Mouse (Mus musculus): ENCODE measurements at regions not wholly inside any gene's neighbourhood (a gene's known extent, or its start where the extent isn't known, plus 50 kb on each side); places are given as distances from the start of the nearest gene placed in this dataset.

DNA sequence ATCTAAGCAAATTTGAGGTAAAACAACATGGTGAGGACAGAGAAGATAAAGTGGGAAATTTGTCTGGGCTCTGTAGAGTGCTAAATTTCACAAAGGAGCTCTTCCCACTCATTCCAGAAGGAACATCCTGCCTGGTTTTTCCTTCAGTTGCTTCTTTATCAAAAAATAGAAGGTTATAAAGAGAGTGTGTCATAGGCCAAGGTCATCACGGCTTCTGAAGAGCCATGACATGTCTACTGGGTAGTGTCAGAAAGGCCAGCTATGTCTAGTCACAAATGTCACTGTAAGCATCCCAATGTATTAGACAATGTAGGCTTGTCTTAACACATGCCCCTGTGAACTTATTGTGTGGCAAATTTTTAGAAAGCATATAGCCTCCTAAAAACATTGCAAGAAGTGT lies 132.5 kb upstream of the Zeb2 start:
- in situ Hi-C loops (cut with MboI, MseI), result no loop called here

DNA sequence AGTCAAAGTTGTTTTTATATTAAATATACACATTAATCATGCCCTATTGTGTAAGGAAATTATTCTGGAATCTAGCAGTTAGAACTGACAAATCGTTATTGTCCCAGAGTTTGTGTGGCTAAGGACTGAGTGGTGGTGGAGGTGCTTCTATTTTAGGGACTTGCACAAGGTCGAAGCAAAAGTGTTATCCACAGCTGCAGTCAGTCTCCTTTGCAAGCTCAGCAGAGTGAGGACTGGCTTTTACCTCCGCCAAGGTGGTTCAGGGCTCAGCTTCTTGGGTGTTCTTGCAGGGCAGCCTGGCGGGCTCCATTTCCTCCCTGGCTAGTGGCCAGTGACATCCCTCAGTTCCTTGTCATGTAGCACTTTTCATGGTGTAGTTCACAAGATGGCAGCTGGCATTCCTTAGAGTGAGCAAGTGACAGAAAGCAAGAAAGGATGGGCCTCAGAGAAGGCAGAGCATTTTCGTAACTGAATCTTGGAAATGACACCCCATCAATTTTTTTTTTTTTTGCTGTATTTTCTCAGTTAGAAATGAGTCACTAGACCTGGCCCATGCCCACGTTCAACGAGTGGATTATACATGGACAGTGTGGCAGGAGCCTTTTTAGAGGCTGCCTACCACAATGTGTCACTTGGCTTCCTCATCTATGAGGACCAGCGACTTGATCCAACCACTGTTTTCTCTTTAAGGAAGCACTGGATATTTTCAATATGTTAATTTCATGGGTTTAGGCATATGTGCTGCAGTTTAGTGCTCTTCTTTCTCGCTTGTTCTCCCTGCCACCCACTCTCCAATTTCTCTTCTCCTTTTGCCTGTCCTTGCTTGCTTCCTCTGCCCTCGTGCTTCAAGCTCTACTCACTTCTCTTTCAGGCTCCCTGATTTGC lies 129.1 kb upstream of the Zeb2 start:
- in situ Hi-C loops (cut with MboI, MseI), result no loop called here

DNA sequence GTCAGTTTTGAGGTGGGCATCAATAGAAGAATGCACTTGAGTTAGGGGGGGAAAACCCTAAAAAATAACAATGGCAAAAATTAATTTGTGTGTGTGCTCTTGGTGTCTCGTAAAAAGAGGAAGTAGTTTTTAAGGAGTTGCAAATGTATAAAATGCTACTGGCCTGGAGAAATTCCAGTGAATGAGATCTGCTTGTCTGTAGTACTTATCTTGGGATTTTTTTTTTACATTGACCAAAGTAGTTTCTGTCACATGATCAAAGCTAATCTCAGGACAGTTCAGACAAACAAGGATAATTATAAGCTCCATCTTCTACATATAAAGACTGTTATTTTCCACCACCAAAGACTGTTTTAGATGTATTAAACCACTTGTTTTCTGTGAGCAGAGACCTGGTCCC lies 128.3 kb upstream of the Zeb2 start:
- in situ Hi-C loops (cut with MboI, MseI), result no loop called here

DNA sequence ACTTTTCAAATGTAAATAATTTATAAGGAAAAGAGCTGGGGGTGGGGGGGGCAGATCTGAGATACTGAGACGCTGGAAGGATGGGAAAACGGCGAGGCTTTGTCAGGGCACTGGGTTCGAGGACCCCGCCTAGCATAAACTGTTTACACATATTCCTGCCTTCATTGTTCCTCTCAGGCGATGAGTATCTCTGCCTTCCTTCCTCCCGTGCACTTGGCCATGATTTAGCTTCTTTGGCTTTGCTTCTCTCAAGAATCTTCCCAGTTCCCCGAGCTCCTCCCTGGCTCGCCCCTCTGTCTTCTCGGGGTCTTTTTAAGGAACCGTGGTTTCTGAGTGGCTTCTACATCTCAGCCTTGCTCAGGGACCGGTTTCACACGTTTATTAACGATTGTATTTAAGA lies 127.3 kb upstream of the Zeb2 start:
- in situ Hi-C loops (cut with MboI, MseI), result no loop called here

DNA sequence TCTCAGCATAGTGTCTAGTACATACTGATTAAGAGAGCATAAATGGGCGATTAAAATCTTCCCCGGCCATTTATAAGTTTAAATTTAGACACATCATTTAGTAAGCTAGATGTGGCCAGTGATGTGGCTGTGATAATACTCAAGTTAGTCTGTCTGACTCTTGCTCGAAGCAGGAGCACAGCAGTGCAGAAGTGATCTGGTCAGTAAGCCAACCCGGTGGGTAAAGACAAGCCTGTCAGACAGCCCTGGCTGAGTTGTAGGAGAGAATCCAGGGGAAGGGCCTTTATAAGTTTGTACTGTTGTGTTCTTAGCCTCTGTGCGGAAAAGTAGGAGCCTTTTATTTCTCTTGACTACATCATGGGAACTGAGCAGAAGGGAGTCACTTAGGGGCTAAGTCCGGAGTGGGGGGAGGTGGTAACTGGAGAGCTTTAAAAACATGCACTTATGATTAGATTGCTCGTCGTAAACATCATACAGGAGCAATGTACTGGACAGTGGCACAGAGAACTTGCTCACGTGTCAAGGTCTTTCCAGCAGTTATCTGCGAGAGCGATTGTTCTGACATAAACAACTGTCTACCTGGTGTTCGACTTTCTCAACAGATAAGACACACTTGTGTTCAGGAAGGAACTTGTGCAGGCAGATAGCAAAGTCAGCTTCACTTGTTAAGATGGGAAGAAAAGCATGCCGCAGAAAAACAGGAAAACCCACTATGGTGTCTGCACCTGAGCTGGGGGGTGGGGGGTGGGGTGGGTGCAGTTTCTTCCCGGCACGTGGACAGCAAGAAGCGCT lies 122.5 kb upstream of the Zeb2 start:
- in situ Hi-C loops (cut with MboI, MseI), result no loop called here

DNA sequence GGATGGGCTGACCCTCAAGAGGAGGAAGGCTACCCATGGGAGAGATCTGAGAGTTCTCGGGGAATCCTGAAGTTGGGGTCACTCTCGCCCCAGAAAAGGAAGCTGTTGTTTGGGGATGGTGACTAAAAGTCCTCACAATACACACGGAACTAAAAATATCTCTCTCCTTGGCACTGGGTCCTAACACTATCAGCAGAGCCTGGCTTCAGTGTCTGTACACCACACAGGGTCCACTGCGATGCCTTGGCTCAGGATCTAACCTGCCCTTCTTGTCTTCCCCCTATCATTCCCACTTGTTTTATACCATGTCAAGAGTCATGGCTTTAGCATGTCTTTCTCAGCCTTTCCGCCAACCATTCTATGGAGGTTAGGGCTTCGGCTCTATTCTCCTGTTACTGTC lies 121.8 kb upstream of the Zeb2 start:
- in situ Hi-C loops (cut with MboI, MseI), result no loop called here

DNA sequence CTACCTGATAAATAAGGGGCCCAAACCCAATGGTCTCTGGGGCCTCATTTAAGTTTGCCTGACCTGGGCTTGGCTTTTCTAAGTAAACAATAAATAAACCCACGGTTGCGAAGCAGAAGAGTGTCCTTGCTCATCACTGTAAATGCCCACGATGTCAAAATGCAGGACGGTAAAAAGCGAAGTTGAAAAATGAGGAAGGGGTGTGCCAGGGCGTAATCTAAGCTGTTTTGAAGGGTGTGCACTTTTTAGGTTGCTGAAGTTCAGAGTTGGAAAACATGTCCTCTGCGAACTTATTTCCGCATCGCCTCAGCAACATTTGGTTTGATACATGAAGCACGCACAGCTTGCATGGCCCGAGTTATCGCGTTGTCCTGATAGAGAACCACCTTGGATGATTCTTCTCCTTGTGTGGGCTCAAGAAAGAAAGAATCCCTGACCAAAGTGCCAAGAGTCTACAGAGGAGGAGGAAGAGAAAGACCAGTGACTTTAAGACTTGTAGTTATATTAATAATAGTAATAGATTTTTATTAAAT lies 119.0 kb upstream of the Zeb2 start:
- in situ Hi-C loops (cut with MboI, MseI), result no loop called here

DNA sequence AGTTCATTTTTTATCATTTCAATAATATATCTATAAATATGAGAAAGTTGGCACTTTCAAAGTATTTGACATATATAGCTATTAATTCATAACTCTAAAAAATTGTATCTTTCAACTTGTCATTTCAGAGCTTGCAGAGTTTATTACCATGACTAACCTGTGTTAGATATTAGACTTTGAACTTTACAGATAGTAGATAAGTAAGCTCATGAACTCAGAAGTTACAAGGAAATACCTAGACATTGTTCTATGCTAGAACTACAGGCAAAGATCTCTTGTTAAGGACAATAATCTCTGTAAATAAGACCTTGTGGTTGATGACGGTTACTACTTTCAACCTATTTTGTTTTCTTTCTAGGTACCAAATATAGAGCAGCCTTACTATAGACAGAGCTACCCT lies 117.0 kb upstream of the Zeb2 start:
- in situ Hi-C loops (cut with MboI, MseI), result no loop called here

DNA sequence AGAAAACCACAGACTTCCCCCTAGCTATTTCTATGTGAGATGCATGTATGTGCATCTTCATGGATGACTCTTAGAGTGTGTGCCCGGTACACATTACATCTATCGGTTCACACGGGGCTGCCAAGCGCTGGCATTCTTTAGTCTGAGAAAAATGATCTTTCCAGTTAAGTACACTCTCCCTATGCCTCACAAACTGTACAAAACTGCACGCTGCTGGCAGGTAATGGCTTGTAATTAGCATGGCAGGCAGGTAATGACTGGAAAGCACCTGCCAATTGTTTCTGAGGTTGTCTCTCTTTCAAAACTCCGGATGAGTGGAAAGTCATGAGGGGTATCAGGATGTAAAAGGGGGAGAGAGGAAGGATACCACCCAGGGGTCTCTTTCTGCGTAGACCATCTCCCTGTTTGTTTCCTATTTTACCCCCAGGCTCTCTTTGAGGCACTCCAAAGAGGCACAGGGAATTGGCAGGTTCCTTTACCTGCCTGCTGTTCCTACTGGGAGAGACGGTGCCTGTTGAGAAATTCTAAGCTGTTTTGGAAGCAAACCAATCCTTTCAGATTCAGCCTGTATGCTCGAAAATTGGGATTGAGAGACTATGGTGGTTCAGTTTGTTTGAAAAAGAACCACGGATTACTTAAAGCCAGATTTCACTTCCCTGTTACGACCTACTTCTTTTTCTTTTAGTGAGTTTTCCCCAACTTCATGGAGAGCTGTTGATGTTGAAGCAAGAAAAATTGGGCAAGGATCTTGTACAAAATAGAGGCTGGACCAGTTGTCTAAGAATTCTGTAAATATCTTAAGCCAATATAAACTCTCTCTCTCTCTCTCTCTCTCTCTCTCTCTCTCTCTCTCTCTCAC lies 113.4 kb upstream of the Zeb2 start:
- in situ Hi-C loops (cut with MboI, MseI), result no loop called here

DNA sequence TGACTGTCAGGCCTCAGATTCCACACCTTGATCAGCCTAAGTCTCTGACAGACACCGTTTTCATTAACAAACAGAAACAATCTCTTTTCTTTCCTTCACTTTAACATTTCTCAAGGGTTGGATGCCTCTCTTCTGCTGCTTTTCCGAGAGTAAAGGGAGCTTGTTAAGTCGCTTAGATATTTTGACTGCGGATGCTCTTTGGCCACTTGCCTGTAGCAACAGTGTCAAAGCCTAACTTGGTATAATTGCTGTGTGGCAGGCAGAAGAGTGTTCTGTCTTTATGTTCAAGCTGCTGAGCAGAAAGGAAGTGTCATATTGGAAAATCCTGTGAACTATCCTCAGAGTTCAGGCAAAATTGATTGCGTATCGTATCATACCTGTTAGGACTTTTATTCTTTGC lies 112.3 kb upstream of the Zeb2 start:
- in situ Hi-C loops (cut with MboI, MseI), result no loop called here

DNA sequence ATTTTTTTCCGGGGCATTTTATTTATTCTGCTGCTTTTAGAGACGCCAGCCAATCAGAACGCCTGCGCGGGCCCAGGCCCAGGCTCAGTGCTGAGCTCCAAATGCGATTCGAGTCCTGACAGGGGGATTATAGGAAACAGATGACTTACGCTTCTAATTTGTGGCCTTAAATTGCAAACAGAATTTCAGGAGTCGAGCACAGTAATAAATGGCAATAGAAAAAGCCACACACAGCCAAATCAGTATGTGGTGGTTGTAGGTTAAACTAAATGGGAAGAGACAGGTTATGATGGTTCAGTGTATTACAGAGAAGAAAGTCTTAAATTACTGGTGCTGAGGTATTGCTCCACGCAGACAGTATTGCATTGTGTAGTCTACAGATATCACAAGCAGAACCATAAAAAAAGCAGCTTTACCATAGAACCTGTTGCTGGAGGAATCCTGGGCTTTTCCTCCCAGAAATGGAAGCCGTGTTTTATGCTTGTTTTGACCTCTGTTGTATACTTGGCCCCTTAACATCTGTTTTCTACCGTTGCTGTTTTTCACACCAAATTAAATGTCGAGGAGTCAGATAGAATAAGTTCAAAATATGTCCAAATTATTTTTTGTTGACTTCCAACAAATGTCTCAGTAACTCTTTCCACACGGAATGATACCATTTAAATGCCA lies 110.2 kb upstream of the Zeb2 start:
- in situ Hi-C loops (cut with MboI, MseI), result no loop called here

DNA sequence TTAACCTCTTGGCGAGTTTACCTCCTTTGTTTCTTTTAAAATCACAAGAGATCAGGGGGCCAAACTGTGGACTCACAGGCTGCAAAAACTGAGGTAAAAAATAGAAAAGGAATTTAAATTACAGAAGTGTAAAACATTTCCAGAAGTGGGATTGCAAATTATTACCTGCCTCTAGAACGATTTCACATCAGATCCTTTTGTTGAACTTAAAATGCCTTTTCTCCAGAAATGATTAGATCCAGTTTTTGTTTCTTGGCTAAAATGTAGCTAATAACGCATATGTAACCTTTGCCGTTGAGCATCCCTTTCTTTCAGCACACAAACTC lies 108.8 kb upstream of the Zeb2 start:
- in situ Hi-C loops (cut with MboI, MseI), result no loop called here

DNA sequence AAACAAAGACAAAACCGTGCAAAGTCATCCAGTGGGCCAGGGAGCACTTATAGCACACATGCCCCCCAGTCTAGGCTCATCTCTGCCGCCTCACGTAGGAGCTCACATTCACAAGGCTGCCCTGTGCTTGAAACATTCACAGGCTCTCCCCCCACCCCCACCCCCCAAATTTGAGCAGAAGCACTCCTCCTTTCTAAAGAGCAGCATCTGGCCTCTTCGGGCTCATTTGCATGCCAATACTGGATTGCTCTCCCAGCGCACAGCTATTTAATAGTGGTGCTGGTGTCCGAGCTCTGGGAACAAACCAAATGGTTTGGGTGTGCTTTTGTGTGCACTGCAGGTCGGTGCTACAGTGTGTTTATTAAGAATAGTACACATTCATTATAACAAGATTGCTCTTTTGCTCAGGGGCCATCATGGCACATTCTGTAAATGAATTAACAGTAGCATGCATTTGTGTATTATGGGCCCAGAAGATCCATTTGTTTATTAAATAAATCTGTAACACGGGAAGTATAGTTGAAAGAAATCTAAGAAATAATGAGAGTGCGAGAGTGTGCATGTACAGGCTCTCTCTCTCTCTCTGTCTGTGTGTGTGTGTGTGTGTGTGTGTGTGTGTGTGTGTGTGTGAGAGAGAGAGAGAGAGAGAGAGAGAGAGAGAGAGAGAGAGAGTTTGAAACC lies 108.3 kb upstream of the Zeb2 start:
- in situ Hi-C loops (cut with MboI, MseI), result no loop called here

DNA sequence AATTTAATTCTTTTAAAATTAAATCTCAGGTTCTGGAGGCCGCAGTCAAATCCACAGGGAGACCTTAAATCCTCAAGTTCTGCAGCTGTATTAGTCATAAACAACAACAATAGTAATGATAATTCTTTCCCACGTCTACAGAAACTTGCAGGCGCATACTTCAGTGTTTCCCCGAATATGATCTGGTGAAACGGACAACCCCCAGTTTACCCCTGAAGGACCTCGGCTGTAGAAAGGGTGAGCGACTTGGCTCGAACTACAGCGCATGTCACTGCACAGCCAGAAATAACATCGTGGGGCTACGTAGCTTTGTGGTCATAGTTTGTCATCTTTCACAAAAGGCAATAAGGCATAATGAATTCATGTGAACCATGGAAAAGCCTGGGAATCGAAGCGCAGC lies 105.0 kb upstream of the Zeb2 start:
- in situ Hi-C loops (cut with MboI, MseI), result no loop called here

DNA sequence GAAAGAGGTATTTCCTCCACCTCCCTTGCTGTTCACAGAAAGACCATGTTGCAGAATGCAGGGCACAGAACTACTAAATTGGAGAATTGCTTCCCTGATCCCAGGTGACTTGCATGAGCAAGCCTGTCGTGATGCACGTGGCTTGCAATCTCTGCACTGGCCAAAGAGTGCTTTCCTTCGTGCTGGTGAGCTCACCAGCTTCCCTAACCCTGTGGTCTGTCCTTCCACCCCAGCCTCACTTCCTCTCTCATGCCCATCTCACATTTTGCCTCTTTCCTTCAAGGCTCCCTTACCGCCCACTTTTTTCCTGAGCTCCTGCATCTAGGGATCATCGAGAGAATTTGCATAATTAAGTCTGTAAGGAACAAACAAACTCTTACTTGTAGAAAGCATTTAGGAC lies 102.7 kb upstream of the Zeb2 start:
- in situ Hi-C loops (cut with MboI, MseI), result no loop called here

DNA sequence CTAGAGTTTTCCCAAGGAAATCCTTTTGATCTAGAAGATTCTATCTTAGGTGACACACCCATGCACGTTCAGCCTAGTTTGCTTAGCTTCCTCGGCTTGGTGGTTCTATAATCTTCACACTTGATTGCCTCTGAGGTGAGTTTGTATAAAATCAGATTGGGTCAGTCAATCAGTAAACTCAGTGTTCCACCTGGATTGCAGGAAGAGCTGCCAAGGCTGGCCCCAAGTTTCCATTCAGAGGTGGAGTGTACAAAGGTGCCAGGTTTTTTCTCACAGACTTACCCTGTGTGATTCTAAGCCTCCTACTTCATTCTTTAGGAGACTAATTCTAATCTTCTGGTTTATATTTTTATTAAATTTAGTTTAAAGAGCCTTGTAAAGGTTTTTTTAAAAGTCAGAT lies 95.6 kb upstream of the Zeb2 start:
- in situ Hi-C loops (cut with MboI, MseI), result no loop called here

DNA sequence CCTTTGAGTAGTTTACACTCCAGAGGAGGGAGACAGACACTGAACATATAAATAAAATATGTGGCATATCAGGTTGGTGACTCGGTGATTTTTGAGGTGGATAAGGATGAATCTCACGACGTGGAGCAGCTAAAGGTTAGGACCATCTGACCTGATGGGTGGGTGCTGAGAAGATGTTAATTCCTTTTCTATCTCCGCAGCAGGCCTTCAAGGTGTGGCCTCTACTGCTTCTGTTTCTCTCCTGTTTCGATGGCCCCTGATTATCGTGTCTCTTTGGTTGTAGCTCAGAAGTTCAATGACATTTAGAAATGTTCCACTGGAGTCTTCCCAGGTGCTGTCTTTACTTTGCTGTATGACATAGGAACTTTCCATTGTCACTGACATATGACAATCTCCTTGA lies 91.3 kb upstream of the Zeb2 start:
- in situ Hi-C loops (cut with MboI, MseI), result no loop called here

DNA sequence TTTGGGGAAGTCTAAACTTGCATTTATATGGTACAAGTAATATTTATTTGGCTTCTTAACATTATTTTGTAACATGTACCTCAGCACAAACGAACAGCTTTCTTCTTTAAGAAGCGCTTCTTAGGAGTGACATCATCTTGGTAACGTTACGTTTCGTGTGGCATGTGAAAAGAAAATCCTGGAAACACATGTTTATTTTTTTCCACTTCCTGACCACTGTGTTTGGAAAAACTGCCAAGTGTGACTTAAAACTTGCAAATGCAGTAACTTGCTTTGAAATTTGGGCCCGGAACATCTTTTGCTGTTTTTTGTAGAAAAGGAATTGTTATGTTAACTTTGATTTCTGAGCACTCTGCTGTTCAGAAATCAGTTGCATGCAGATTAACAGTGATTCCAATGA lies 88.6 kb upstream of the Zeb2 start:
- in situ Hi-C loops (cut with MboI, MseI), result no loop called here

DNA sequence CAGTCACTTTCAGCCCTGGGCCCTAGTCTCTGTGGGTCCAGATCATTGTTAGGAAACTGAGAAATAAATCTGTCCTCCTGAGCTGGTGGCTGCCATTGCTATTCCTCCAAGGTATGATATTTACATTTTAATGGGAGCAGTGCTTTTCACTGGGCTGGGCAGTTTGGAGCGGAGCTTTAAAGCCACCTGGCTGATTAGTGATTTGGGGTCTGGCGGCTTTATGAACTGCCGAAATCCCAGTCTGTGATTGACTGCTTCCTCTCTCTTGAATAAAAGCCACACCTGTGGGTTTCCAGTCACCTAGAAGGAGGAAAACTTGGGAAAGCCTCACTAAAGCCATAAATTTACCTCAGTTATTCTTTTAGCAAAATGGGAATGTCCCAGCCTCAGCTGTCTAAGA lies 88.0 kb upstream of the Zeb2 start:
- in situ Hi-C loops (cut with MboI, MseI), result no loop called here

DNA sequence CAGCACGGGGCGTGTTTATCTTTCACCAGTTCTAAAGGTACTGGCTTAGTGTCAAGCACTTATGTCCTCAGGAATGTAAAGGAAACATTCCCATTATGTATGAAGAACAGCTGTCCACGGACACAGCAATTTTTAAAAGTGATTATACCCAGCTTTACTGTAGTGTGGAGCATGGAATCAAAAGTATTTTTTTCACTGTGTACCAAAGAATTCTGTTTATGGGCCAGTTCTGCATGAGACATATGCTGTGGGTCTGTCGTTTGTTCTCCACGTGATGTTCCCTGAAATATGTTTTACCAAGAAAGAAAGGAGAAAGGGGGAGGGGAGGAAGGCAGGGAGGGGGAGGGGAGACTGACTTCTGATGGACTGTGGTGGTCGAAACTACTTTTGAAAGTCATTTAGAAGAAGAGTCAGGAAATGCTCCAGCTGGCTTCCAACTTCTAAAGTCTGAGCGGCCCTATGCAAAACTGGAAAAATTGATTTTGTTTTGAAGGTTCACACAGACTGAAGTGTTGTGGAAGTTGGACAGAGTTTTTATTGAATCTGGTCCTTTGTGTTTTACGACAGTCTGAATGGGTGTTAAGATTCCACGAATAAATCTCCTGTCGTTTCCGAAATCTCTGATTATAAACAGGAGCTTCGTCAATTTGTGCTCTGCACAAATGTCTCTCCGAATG lies 80.9 kb upstream of the Zeb2 start:
- in situ Hi-C loops (cut with MboI, MseI), result no loop called here

Measured in regulatory T cell (primary cell).